Mouse (Mus musculus) heart, embryonic 15.5 days (tissue): Measurements from ENCODE around the gene Neurod2. TPM values are rescaled to one million over a fixed set of nuclear protein-coding genes. Genes with fewer than 3 reads are reported as not detected.

Experiments used
- ATAC-seq: fragments of 200-750 bp; cut with Nextera tagmentation; replicated peaks from 2 replicates; pipeline ENCODE4 v1.8.0; 2017; ENCODE audit warnings: low read depth, moderate TSS enrichment; ENCODE audit not compliant: insufficient number of reproducible peaks, insufficient read depth, low FRiP score
- H3K27ac ChIP-seq: fragments of 300-500 bp; sonication (generic); 2 replicates; pipeline ENCODE4 v1.5.1; 2015; ENCODE audit warnings: mild to moderate bottlenecking, inconsistent platforms
- H3K27me3 ChIP-seq: fragments of 300-500 bp; sonication (generic); 2 replicates; pipeline ENCODE4 v1.6.1; 2015; ENCODE audit warnings: inconsistent platforms
- H3K36me3 ChIP-seq: fragments of 300-500 bp; sonication (generic); 2 replicates; pipeline ENCODE4 v1.6.1; 2015; ENCODE audit warnings: mild to moderate bottlenecking, inconsistent platforms
- H3K4me1 ChIP-seq: fragments of 300-500 bp; sonication (generic); replicated peaks from 2 replicates; pipeline ENCODE4 v1.6.1; 2015; ENCODE audit warnings: inconsistent platforms
- H3K4me2 ChIP-seq: fragments of 300-500 bp; sonication (generic); 2 replicates; pipeline ENCODE4 v1.6.1; 2015; ENCODE audit warnings: inconsistent platforms, mild to moderate bottlenecking, moderate library complexity
- H3K4me3 ChIP-seq: fragments of 300-500 bp; sonication (generic); 2 replicates; pipeline ENCODE4 v1.5.1; 2015; ENCODE audit warnings: mild to moderate bottlenecking, inconsistent platforms
- H3K9ac ChIP-seq: fragments of 300-500 bp; sonication (generic); 2 replicates; pipeline ENCODE4 v1.6.1; 2015; ENCODE audit warnings: mild to moderate bottlenecking, inconsistent platforms
- H3K9me3 ChIP-seq: fragments of 300-500 bp; sonication (generic); replicated peaks from 2 replicates; pipeline ENCODE4 v1.6.1; 2016; ENCODE audit warnings: inconsistent platforms
- WGBS: fragments of 180-500 bp; shearing (Covaris S2); methylation state at CpG from one replicate; pipeline ENCODE4 v1.1.7; 2015; ENCODE audit warnings: mixed read lengths; 5-methylcytosine and 5-hydroxymethylcytosine counted together
- polyA plus RNA-seq: library from polyadenylated mRNA; unstranded; fragments of >200 nt; fragmentation: Nextera tagmentation; extraction: Ambion mirVana; gene quantifications from 2 replicates; pipeline ENCODE4 v1.2.1, GENCODE M21; 2015

Neurod2 gene
- polyA plus RNA-seq, 1 experiment from 2014 or later: not detected

GRCm38 (mm10) chr11:98320806-98321676 is 8.4 kb downstream of the Neurod2 start:
- Histone ChIP-seq H3K9me3 (no peaks in the 10 kb centered on the region), H3K4me2 (no peak overlapping the region), H3K4me1 (no peaks in the 10 kb centered on the region), H3K9ac (no peak overlapping the region), H3K4me3 (no peak overlapping the region), H3K36me3 (no peaks in the 10 kb centered on the region), H3K27me3 (peaks cover 98% of the 10 kb centered on the region), H3K27ac (no peak overlapping the region)
- ATAC-seq: no peak
- 2% methylated on average over 30 of the region's 30 CpGs for WGBS

- H3K27me3 ChIP-seq: peaks cover 98% of the 10 kb centered on the region
- WGBS: 9% methylated on average over 12 of the region's 12 CpGs
- no peak for ATAC-seq
- no peak overlapping the region for H3K4me3 ChIP-seq
- H3K9ac ChIP-seq: no peak overlapping the region
- H3K4me1 ChIP-seq: no peaks in the 10 kb centered on the region
- H3K36me3 ChIP-seq: no peaks in the 10 kb centered on the region
- H3K9me3 ChIP-seq: no peaks in the 10 kb centered on the region
- no peak overlapping the region for H3K27ac ChIP-seq
- H3K4me2 ChIP-seq: no peak overlapping the region
These were observed 9.1 kb downstream of the Neurod2 start for GRCm38 (mm10) chr11:98320381-98320780.

GRCm38 (mm10) chr11:98319944-98320343 is 9.5 kb downstream of the Neurod2 start:
- Histone ChIP-seq H3K4me1 (no peaks in the 10 kb centered on the region), H3K27me3 (peaks cover 98% of the 10 kb centered on the region), H3K9me3 (no peaks in the 10 kb centered on the region), H3K9ac (no peak overlapping the region), H3K36me3 (no peaks in the 10 kb centered on the region), H3K27ac (no peak overlapping the region), H3K4me2 (no peak overlapping the region), H3K4me3 (no peak overlapping the region)
- ATAC-seq: no peak
- WGBS: 8% methylated on average over 2 of the region's 2 CpGs

- H3K27ac ChIP-seq: no peak overlapping the region
- H3K9ac ChIP-seq: no peak overlapping the region
- H3K4me3 ChIP-seq: no peak overlapping the region
- no peak overlapping the region for H3K4me2 ChIP-seq
- no peaks in the 10 kb centered on the region for H3K4me1 ChIP-seq
- no peaks in the 10 kb centered on the region for H3K36me3 ChIP-seq
- H3K9me3 ChIP-seq: no peaks in the 10 kb centered on the region
- H3K27me3 ChIP-seq: peaks cover 98% of the 10 kb centered on the region
- WGBS: 9% methylated on average over 4 of the region's 4 CpGs
- no peak for ATAC-seq
These were observed 9.9 kb downstream of the Neurod2 start for GRCm38 (mm10) chr11:98319544-98319943.

GRCm38 (mm10) chr11:98319120-98319519 is 10.3 kb downstream of the Neurod2 start:
- WGBS: 3% methylated on average over 15 of the region's 15 CpGs
- Histone ChIP-seq H3K27me3 (peaks cover 98% of the 10 kb centered on the region), H3K4me3 (no peak overlapping the region), H3K9ac (no peak overlapping the region), H3K4me2 (no peak overlapping the region), H3K4me1 (no peaks in the 10 kb centered on the region), H3K9me3 (no peaks in the 10 kb centered on the region), H3K36me3 (no peaks in the 10 kb centered on the region), H3K27ac (no peak overlapping the region)
- ATAC-seq: no peak

- WGBS: 2% methylated on average over 13 of the region's 14 CpGs
- Histone ChIP-seq H3K4me3 (no peak overlapping the region), H3K36me3 (no peaks in the 10 kb centered on the region), H3K27me3 (peaks cover 97% of the 10 kb centered on the region), H3K9ac (no peak overlapping the region), H3K4me1 (no peaks in the 10 kb centered on the region), H3K4me2 (no peak overlapping the region), H3K9me3 (no peaks in the 10 kb centered on the region), H3K27ac (no peak overlapping the region)
- no peak for ATAC-seq
These were observed 10.9 kb downstream of the Neurod2 start for GRCm38 (mm10) chr11:98318421-98319116.

GRCm38 (mm10) chr11:98317479-98317878 is 12.0 kb downstream of the Neurod2 start:
- Histone ChIP-seq H3K4me3 (no peak overlapping the region), H3K27ac (no peak overlapping the region), H3K4me2 (no peak overlapping the region), H3K4me1 (no peaks in the 10 kb centered on the region), H3K36me3 (no peaks in the 10 kb centered on the region), H3K9me3 (no peaks in the 10 kb centered on the region), H3K27me3 (peaks cover 95% of the 10 kb centered on the region), H3K9ac (no peak overlapping the region)
- WGBS: 4% methylated on average over 7 of the region's 7 CpGs
- ATAC-seq: no peak

- Histone ChIP-seq H3K27ac (no peak overlapping the region), H3K9ac (no peak overlapping the region), H3K4me1 (no peaks in the 10 kb centered on the region), H3K9me3 (no peaks in the 10 kb centered on the region), H3K36me3 (no peaks in the 10 kb centered on the region), H3K4me2 (0 out of 2 replicates have a peak overlapping the region, but pooled peaks have one; percentile 10), H3K27me3 (peaks cover 89% of the 10 kb centered on the region), H3K4me3 (0 out of 2 replicates have a peak overlapping the region, but pooled peaks have one; percentile 12)
- no peak for ATAC-seq
- WGBS: 3% methylated on average over 23 of the region's 26 CpGs
These were observed 15.6 kb downstream of the Neurod2 start for GRCm38 (mm10) chr11:98313790-98314323.

- Histone ChIP-seq H3K9ac (no peak overlapping the region), H3K27me3 (peaks cover 19% of the 10 kb centered on the region; the same call in 1 of the 2 replicates), H3K27ac (no peak overlapping the region), H3K4me3 (no peak overlapping the region), H3K4me2 (no peak overlapping the region), H3K4me1 (peaks cover 34% of the 10 kb centered on the region), H3K9me3 (no peaks in the 10 kb centered on the region), H3K36me3 (no peaks in the 10 kb centered on the region)
- WGBS: 27% methylated on average over 10 of the region's 10 CpGs
- peak; percentile 32; the same call in 1 of the 2 replicates for ATAC-seq
These were observed 30.8 kb downstream of the Neurod2 start for GRCm38 (mm10) chr11:98298484-98299205.

- no peak for ATAC-seq
- Histone ChIP-seq H3K27ac (no peak overlapping the region), H3K27me3 (peaks cover 19% of the 10 kb centered on the region; the same call in 1 of the 2 replicates), H3K4me3 (no peak overlapping the region), H3K4me2 (no peak overlapping the region), H3K9ac (no peak overlapping the region), H3K36me3 (no peaks in the 10 kb centered on the region), H3K9me3 (no peaks in the 10 kb centered on the region), H3K4me1 (peaks cover 34% of the 10 kb centered on the region)
- 29% methylated on average over 7 of the region's 7 CpGs for WGBS
These were observed 31.7 kb downstream of the Neurod2 start for GRCm38 (mm10) chr11:98297778-98298177.

- no peak for ATAC-seq
- Histone ChIP-seq H3K9ac (no peak overlapping the region), H3K36me3 (no peaks in the 10 kb centered on the region), H3K4me2 (no peak overlapping the region), H3K4me1 (peaks cover 34% of the 10 kb centered on the region), H3K4me3 (no peak overlapping the region), H3K27ac (no peak overlapping the region), H3K27me3 (peaks cover 20% of the 10 kb centered on the region; the same call in 1 of the 2 replicates), H3K9me3 (no peaks in the 10 kb centered on the region)
- WGBS: 74% methylated on average over 2 of the region's 2 CpGs
These were observed 32.5 kb downstream of the Neurod2 start for GRCm38 (mm10) chr11:98296916-98297315.
